Mouse (Mus musculus) liver, embryonic 14.5 days (tissue): ENCODE data around the gene Mras.

Source experiments
- CTCF ChIP-seq: IDR thresholded peaks from 2 replicates; pipeline ENCODE4 v1.5.1; 2016; ENCODE audit warnings: antibody characterized with exemption, low read depth, control low read depth
- EP300 ChIP-seq: IDR thresholded peaks from 2 replicates; pipeline ENCODE4 v1.6.1; 2016; ENCODE audit warnings: antibody characterized with exemption, low read depth

- TF ChIP-seq CTCF (no peak), EP300 (no peak)
Measured at GRCm38 (mm10) chr9:99353390-99353789, 83.8 kb downstream of the Mras start.
